Mouse (Mus musculus) midbrain, postnatal 0 days (tissue): ENCODE results near the gene Nampt. TPM values are rescaled to one million over a fixed set of nuclear protein-coding genes. Genes with fewer than 3 reads are reported as not detected.

Experiments
- ATAC-seq: fragments of 200-750 bp; cut with Nextera tagmentation; 2 replicates; pipeline ENCODE4 v1.8.0; 2017; ENCODE audit warnings: moderate number of reproducible peaks, mild to moderate bottlenecking, moderate TSS enrichment, moderate library complexity; ENCODE audit not compliant: low FRiP score
- DNase-seq: peaks from one replicate; pipeline ENCODE4 v3.0.0-alpha.2; 2015; ENCODE audit warnings: low spot score
- H3K27ac ChIP-seq: fragments of 300-500 bp; sonication (generic); 2 replicates; pipeline ENCODE4 v1.5.1; 2014; ENCODE audit warnings: low read depth, mild to moderate bottlenecking, low read length, mixed read lengths
- H3K27me3 ChIP-seq: fragments of 300-500 bp; sonication (generic); 2 replicates; pipeline ENCODE4 v1.6.1; 2014; ENCODE audit warnings: low read length, control low read depth, mixed read lengths; ENCODE audit not compliant: insufficient read depth
- H3K36me3 ChIP-seq: fragments of 300-500 bp; sonication (generic); 2 replicates; pipeline ENCODE4 v1.6.1; 2014; ENCODE audit warnings: low read length, control low read depth, mixed read lengths; ENCODE audit not compliant: insufficient read depth
- H3K4me1 ChIP-seq: fragments of 300-500 bp; sonication (generic); 2 replicates; pipeline ENCODE4 v1.6.1; 2014; ENCODE audit warnings: mild to moderate bottlenecking, control low read depth, antibody characterized with exemption, low read length, mixed read lengths; ENCODE audit not compliant: insufficient read depth
- H3K4me2 ChIP-seq: fragments of 300-500 bp; sonication (generic); 2 replicates; pipeline ENCODE4 v1.6.1; 2014; ENCODE audit warnings: low read depth, mild to moderate bottlenecking, low read length, mixed read lengths; ENCODE audit not compliant: poor library complexity, severe bottlenecking
- H3K4me3 ChIP-seq: fragments of 300-500 bp; sonication (generic); 2 replicates; pipeline ENCODE4 v1.5.1; 2014; ENCODE audit warnings: low read depth, mild to moderate bottlenecking, low read length, moderate library complexity
- H3K9ac ChIP-seq: fragments of 300-500 bp; sonication (generic); replicated peaks from 2 replicates; pipeline ENCODE4 v1.6.1; 2014; ENCODE audit warnings: mild to moderate bottlenecking, low read length, moderate library complexity, mixed read lengths; ENCODE audit not compliant: poor library complexity, severe bottlenecking
- H3K9me3 ChIP-seq: fragments of 300-500 bp; sonication (generic); 2 replicates; pipeline ENCODE4 v1.6.1; 2016; ENCODE audit warnings: low read length, control low read depth
- CTCF ChIP-seq: IDR thresholded peaks from 2 replicates; pipeline ENCODE4 v1.5.1; 2016; ENCODE audit warnings: antibody characterized with exemption, mild to moderate bottlenecking
- WGBS: fragments of 180-500 bp; shearing (Covaris S2); extraction: QIAGEN DNeasy Blood & Tissue Kit; methylation state at CpG from one replicate; pipeline ENCODE4 v1.1.7; 2014; 5-methylcytosine and 5-hydroxymethylcytosine counted together
- polyA plus RNA-seq: library from polyadenylated mRNA; unstranded; fragments of >200 nt; fragmentation: Nextera tagmentation; extraction: Ambion mirVana; gene quantifications from 2 replicates; pipeline ENCODE4 v1.2.1, GENCODE M21; 2015
- total RNA-seq: library from RNA; depleted of rRNA; stranded (reverse); fragments of >200 nt; gene quantifications from 2 replicates; pipeline ENCODE4 v1.2.3, GENCODE M21; 2014

The Nampt gene
- total and polyA plus RNA-seq, 2 experiments from 2014 or later, result 24.1 to 41.9 TPM

DNA sequence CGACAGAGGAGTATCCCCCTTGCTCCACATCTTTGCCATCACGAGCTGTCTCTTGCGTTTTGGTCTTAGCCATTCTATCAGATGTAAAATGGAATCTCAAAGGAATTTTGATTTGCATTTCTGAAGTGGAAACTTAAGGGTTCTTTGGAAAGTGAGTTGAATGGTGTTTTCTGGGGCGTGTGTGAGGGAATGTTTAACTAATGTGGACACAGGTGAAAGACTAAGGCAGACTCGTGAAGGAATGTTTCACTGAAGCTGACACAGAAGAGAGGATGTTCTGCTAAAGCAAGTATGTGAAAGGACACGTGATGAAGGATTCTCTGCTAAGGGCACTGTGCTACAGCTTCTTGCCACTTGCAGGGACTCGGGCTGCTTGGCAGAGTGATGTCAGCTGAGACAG is 18.3 kb upstream of the Nampt start:
- Histone ChIP-seq H3K4me1 (no peaks in the 10 kb centered on the region), H3K36me3 (no peaks in the 10 kb centered on the region), H3K4me2 (no peak overlapping the region), H3K9me3 (no peaks in the 10 kb centered on the region), H3K9ac (no peak overlapping the region), H3K27ac (no peak overlapping the region), H3K27me3 (no peaks in the 10 kb centered on the region), H3K4me3 (no peak overlapping the region)
- no peak for TF ChIP-seq CTCF
- 76% methylated on average over 7 of the region's 7 CpGs for WGBS
- ATAC-seq (no peak), DNase-seq (no peak)

DNA sequence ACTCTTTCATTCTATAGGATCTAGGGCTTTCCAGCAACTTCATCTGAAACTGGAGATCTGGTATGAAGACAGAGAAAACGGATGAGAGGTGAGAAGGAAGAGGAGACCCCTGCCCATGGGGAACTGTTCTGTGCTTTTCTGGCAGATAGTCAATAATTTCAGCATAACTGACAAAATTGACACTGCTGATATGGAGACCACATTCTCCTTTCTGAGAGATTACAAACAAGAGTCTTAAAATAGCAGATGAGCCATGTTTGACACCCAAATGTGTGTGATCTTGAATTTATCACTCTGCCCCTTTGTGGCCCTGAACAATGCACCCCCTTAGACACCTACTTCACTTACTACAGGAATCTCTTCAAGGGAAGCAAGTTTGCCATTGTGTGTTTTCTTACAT is 13.8 kb upstream of the Nampt start:
- Histone ChIP-seq H3K4me3 (no peak overlapping the region), H3K4me2 (no peak overlapping the region), H3K27me3 (no peaks in the 10 kb centered on the region), H3K27ac (no peak overlapping the region), H3K9ac (no peak overlapping the region), H3K4me1 (no peaks in the 10 kb centered on the region), H3K36me3 (no peaks in the 10 kb centered on the region), H3K9me3 (no peaks in the 10 kb centered on the region)
- TF ChIP-seq CTCF, result no peak
- 73% methylated on average over 1 of the region's 1 CpGs for WGBS
- ATAC-seq (no peak), DNase-seq (no peak)

DNA sequence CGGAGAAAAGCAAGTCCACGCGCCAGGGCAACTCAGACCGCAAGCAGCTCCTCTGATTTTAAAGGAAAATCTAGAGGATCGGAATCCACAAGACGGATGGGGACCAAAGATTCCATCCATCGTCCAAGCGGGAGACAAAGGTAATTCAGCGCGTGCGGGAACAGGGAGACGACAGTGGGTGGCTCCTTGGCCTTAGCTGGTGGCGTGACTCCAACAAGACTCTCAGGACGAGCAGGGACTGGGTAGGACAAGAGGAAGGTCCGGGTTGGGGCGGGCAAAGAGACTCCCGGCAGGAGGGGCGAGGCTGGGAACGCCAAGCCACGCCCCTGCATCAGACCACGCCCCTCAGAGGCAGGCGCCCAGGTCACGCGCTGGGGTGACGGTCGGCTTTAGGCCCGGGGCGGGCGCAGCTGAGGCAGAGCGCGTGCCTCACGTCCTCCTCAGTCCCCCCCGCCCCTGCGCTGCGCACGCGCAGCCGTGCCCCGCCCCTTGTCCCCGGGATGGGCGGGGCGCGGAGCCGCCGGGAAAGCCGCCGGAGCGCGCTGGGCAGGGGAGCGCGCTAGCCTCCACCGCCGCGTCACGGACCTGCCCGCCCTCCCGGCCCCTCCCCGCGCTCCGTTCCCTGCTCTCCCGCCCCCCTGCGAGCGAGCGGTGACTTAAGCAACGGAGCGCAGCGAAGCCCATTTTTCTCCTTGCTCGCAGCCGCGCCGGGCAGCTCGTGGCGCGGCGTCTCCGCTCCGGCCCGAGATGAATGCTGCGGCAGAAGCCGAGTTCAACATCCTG is 669 bp downstream of the Nampt start:
- Histone ChIP-seq H3K36me3 (no peaks in the 10 kb centered on the region), H3K4me3 (peak overlapping the region; percentile 63), H3K27me3 (no peaks in the 10 kb centered on the region), H3K27ac (peak overlapping the region; percentile 96), H3K4me1 (no peaks in the 10 kb centered on the region), H3K9ac (peak overlapping the region; percentile 84), H3K9me3 (no peaks in the 10 kb centered on the region), H3K4me2 (peak overlapping the region; percentile 71)
- ATAC-seq, result peak; percentile 97
- peak; percentile 16 for TF ChIP-seq CTCF
- WGBS, result under 1% methylated on average over 48 of the region's 80 CpGs
- DNase-seq, result peak; percentile 98

DNA sequence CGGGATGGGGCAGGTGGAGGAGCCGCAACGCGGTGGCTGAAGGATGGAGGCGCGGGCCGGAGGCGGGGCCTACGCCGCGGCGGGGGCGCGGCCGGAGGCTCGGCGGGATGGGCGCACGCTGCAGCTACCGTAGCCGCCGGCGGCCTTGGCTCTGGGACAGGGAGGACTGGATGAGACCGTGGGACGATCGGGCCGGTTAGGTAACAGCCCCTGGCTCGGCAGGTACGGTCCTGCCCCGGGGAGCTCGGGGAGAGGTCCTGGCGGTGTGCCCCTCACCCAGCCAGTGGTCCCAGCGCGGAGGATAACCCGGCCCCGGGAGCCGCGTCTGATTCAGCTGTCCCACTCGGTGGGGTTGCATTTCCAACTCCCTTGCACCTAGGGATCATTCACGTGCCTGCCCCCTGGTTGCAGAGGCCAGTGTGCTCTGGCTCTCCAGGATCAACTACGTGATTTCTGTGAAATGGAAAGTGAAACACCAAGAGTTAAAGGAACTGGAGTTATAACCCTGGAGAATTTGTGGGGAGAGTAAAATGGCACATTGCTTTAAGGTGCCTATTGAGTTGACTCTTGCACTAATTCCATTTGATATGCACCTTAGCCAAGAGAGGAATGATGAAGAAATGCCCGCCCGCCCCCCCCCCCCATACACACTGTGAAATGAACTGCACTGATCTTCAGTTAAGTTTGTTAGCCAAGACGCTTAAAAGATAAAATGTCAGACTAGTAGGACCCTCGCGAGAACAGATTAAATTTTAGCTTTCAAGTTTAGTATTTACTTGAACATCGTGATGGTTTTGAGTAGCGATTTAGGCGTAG is 1.6 kb downstream of the Nampt start:
- H3K4me2 ChIP-seq, result peak overlapping the region; percentile 71
- H3K4me3 ChIP-seq, result peak overlapping the region; percentile 63
- DNase-seq (peak; percentile 14), ATAC-seq (peak; percentile 77)
- no peaks in the 10 kb centered on the region for H3K36me3 ChIP-seq
- H3K4me1 ChIP-seq, result no peaks in the 10 kb centered on the region
- peak; percentile 53 for TF ChIP-seq CTCF
- H3K27ac ChIP-seq, result peak overlapping the region; percentile 96
- H3K9me3 ChIP-seq, result no peaks in the 10 kb centered on the region
- H3K9ac ChIP-seq, result peak overlapping the region; percentile 84
- WGBS, result 2% methylated on average over 38 of the region's 49 CpGs
- no peaks in the 10 kb centered on the region for H3K27me3 ChIP-seq

DNA sequence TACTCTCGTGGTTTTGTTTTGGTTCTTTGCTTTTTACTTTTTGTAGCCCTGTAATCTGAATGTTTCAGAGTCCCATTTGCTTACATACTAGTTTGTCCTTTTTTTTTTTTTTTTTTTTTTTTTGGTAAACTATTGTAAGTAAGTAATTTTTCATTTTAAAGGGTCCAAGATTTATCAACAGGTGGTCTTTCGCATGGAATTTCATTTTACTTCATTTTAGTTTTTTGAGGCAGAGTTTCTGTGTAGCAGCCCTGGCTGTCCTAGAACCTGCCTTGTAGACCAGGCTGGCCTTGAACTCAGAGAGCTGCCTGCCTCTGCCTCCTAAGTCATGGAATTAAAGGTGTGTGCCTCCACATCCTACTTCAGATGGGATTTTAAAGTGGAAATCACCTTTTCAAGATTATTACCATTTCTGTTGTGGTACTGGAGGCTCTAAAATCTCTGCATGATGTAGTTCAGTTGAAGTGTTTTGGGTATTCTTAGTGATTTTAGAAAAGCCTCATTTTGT is 2.2 kb downstream of the Nampt start:
- Histone ChIP-seq H3K27me3 (no peaks in the 10 kb centered on the region), H3K4me3 (peak overlapping the region; percentile 63), H3K27ac (no peak overlapping the region), H3K4me1 (no peaks in the 10 kb centered on the region), H3K36me3 (no peaks in the 10 kb centered on the region), H3K9ac (no peak overlapping the region), H3K9me3 (no peaks in the 10 kb centered on the region), H3K4me2 (peak overlapping the region; percentile 71)
- no peak for ATAC-seq
- WGBS, result 50% methylated on average over 2 of the region's 2 CpGs
- TF ChIP-seq CTCF, result no peak
- no peak for DNase-seq

DNA sequence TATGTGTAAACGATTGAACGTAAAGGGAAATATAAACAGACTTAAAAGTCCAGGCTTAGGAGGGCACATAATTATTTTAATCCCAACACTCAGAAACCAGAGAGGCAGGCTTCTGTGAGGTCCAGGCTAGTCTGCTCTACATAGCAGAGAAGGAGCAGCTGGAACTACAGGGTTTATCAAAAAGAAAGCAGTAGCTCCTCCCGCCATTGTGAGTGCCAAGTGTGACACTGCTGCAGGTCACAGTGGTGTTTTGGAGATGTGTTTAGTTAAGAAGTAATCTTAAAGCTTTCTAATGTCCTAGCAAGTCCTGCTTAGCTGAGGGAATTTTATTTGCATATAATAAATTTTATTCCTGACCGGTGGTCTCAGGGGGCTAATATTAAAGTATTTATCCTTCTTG is 2.7 kb downstream of the Nampt start:
- no peak overlapping the region for H3K27ac ChIP-seq
- no peak overlapping the region for H3K4me3 ChIP-seq
- no peaks in the 10 kb centered on the region for H3K9me3 ChIP-seq
- TF ChIP-seq CTCF, result no peak
- no peak overlapping the region for H3K9ac ChIP-seq
- no peak overlapping the region for H3K4me2 ChIP-seq
- DNase-seq (no peak), ATAC-seq (no peak)
- H3K36me3 ChIP-seq, result no peaks in the 10 kb centered on the region
- no peaks in the 10 kb centered on the region for H3K4me1 ChIP-seq
- WGBS, result 74% methylated on average over 4 of the region's 4 CpGs
- no peaks in the 10 kb centered on the region for H3K27me3 ChIP-seq
